Mouse (Mus musculus) layer of hippocampus, adult 2 months (tissue): ENCODE results near the gene Speg. TPM values are rescaled to one million over a fixed set of nuclear protein-coding genes. Genes with fewer than 3 reads are reported as not detected.

Experiments used
- DNase-seq, 2 experiments: peaks; one replicate each; pipeline ENCODE4 v3.0.0; 2022; ENCODE audit warnings: low spot score in 2 of 2
- H3K27ac ChIP-seq: fragments of 200-600 bp; 2 replicates; pipeline ENCODE4 v1.8.1; 2022
- H3K4me3 ChIP-seq: fragments of 200-600 bp; 2 replicates; pipeline ENCODE4 v1.8.1; 2022; ENCODE audit warnings: mild to moderate bottlenecking
- CTCF ChIP-seq: fragments of 200-600 bp; conservative IDR thresholded peaks from 2 replicates; pipeline ENCODE4 v1.8.1; 2022; ENCODE audit warnings: antibody characterized with exemption, mild to moderate bottlenecking, moderate library complexity
- total RNA-seq, 2 experiments: library from RNA; stranded (reverse); gene quantifications; 2 replicates each; pipeline ENCODE4 v1.2.3; 2021

Gene Speg
- total RNA-seq, 2 experiments from 2014 or later, result 168 to 179 TPM

DNA sequence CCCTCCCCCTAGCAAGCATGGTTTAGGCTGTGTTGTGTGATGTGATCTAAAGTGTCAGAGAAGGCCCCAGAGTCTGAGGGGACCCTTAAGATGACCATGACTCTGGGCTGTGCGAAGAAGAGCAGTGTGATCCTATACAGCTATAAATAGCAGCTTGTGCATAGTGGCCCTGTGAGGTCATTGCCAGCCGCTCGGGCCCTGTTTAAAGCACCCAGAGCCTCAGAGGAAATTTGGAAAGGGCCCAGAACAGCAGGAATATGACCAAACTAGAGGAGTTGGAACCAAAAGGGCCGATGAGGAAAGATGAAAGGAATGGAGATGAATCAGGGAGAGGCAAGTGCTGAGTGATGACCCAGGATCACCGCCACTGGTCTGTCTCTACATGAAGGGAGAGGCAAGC is 27.8 kb upstream of the Speg start:
- TF ChIP-seq CTCF, result no peak
- H3K27ac ChIP-seq, result no peak overlapping the region
- DNase-seq, result no peak
- no peak overlapping the region for H3K4me3 ChIP-seq

DNA sequence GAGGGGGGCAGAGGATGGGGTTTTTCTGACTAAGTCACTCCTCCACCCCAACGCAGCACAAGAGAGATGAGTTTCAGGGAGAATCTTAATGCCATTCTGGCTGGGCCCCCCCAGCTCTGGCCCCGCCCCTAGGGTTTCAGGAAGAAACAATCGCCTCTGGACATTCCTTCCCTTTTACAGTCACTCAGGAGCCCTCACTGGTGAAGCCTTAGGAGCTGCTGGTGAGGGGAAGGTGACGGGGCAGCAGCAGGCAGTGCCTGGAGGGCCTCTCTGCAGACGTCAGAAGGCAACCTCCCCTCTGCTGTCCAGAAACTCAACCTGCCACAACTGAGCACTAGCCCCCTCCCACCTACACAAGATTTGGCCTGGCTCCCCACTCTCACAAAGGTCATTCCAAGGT is 25.8 kb upstream of the Speg start:
- no peak for TF ChIP-seq CTCF
- Histone ChIP-seq H3K27ac (no peak overlapping the region), H3K4me3 (no peak overlapping the region)
- DNase-seq, result no peak

GRCm38 (mm10) chr1:75357261-75357660 is 17.8 kb upstream of the Speg start:
- Histone ChIP-seq H3K27ac (peak overlapping the region; percentile 65; the same call in 1 of the 2 replicates), H3K4me3 (no peak overlapping the region)
- TF ChIP-seq CTCF, result no peak
- DNase-seq, result no peak

GRCm38 (mm10) chr1:75358009-75358408 is 17.1 kb upstream of the Speg start:
- DNase-seq, result no peak
- no peak for TF ChIP-seq CTCF
- no peak overlapping the region for H3K4me3 ChIP-seq
- H3K27ac ChIP-seq, result peak overlapping the region; percentile 65

DNA sequence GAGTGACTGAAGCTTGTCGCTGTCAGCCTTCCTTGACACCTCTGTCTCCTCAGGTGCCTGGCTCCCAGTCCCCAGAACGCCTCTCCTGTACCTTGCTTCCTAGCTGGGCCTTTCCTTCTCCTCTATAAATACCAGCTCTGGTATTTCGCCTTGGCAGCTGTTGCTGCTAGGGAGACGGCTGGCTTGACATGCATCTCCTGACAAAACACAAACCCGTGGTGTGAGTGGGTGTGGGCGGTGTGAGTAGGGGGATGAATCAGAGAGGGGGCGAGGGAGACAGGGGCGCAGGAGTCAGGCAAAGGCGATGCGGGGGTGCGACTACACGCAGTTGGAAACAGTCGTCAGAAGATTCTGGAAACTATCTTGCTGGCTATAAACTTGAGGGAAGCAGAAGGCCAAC is 15.8 kb upstream of the Speg start:
- Histone ChIP-seq H3K4me3 (no peak overlapping the region), H3K27ac (peak overlapping the region; percentile 65)
- no peak for TF ChIP-seq CTCF
- DNase-seq, result peak in 1 of 2 experiments; percentile 13

GRCm38 (mm10) chr1:75360112-75361031 is 14.7 kb upstream of the Speg start, which contains the start of gene Des:
Gene Des (plus strand): TSS chr1:75360329.
- Histone ChIP-seq H3K4me3 (no peak within 1 kb of the TSS), H3K27ac (peak within 1 kb of the TSS; percentile 65)
- no peak for TF ChIP-seq CTCF
- DNase-seq, result no peak

GRCm38 (mm10) chr1:75361123-75361522 is 14.0 kb upstream of the Speg start:
- DNase-seq, result no peak
- Histone ChIP-seq H3K4me3 (no peak overlapping the region), H3K27ac (no peak overlapping the region)
- TF ChIP-seq CTCF, result no peak

DNA sequence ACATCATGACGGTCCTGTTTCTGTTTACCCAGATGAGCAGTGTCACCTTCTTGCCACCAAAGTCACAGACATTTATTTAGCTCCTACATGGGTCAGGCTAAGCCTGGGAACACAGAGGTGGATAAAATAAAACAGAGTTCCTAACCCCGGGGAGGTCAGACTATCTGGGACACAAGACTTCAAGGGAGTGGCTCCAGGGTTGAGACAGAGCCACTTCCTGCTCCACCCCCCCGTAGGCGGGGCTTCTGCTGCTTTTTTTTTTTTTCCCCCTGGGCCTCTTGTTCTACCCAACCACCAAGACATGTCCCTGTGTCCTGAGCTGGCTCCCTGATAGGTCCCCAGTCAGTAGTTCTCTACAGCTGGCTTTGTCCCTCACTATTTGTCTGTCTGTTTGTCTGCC is 13.3 kb upstream of the Speg start:
- DNase-seq, result no peak
- TF ChIP-seq CTCF, result no peak
- Histone ChIP-seq H3K4me3 (no peak overlapping the region), H3K27ac (no peak overlapping the region)

GRCm38 (mm10) chr1:75363868-75364267 is 11.2 kb upstream of the Speg start:
- no peak for TF ChIP-seq CTCF
- H3K4me3 ChIP-seq, result no peak overlapping the region
- DNase-seq, result no peak
- no peak overlapping the region for H3K27ac ChIP-seq

DNA sequence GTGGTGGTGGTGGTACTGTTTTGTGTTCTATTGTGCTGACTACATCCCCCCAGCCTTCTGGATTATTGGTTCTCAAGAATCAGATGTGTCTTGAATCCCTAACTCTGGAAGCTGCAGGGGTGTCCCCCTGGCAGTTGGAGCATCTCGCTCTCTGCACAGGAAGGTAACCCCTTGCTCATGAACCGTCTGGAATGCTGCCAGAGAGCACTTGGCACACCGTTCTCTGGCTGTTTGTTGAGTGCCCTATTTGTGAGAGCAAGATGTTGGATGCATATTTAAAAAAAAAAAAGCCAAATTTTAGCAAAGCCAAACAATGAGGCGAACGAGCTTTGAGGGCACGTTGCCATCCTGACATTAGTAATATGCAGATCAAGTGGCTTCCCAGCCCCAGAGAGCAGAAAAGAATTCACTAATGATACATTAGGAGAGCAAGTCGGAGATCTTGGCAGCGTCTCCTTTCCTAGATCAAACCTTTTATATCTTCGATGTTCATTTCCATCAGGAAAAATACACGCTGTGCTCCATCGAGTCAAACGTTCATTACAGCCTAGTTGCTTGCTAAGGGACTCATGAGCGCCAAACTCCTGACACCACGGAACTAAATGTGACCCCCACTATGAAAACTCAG is 9.5 kb upstream of the Speg start:
- DNase-seq, result no peak
- Histone ChIP-seq H3K4me3 (no peak overlapping the region), H3K27ac (no peak overlapping the region)
- no peak for TF ChIP-seq CTCF

GRCm38 (mm10) chr1:75369360-75369983 is 5.6 kb upstream of the Speg start:
- H3K4me3 ChIP-seq, result no peak overlapping the region
- no peak for DNase-seq
- TF ChIP-seq CTCF, result no peak
- no peak overlapping the region for H3K27ac ChIP-seq

DNA sequence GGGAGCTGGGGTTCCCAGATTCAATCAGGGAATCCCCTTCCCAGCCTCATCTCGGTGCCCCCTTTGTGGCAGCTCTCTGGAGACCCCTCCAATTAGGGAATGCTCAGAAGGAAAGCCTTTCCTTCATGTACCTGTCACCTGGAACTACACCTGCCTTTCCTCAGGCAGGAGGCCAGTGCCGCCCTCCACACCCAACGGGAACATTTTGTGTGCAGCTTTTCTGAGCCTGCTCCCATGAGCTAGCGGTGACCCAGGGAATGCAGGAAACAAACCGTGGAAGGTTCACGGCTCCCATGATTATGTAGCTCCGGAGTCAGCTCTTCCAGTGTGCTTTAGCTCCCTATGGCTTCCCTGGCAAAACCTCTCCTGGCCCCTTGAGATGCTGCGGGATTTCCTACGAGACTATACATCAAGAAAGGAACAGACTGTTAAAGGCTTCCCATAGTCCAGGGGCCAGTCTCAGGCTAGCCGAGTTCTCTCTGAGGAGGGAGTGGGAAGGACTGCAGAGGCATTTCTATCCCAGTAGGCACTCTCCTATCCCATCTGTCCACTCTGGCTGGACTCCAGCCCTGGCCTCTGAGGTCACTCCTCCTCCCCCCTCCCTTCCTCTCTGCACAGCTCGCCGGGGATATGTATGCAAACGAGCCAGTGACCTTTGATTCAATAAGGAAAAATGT is 5.0 kb upstream of the Speg start:
- no peak for DNase-seq
- TF ChIP-seq CTCF, result no peak
- Histone ChIP-seq H3K27ac (no peak overlapping the region), H3K4me3 (no peak overlapping the region)
